Mouse (Mus musculus) bone marrow macrophage, adult 2 months (primary cell): Measurements from ENCODE around the gene H2-Q2.

Experiments
- CTCF ChIP-seq: IDR thresholded peaks from 2 replicates; pipeline ENCODE4 v1.5.1; 2012; ENCODE audit warnings: low read depth, mild to moderate bottlenecking, low read length, moderate library complexity
- POLR2A ChIP-seq: IDR thresholded peaks from 2 replicates; pipeline ENCODE4 v1.6.1; 2012; ENCODE audit warnings: mild to moderate bottlenecking, low read depth, low read length, borderline replicate concordance

DNA sequence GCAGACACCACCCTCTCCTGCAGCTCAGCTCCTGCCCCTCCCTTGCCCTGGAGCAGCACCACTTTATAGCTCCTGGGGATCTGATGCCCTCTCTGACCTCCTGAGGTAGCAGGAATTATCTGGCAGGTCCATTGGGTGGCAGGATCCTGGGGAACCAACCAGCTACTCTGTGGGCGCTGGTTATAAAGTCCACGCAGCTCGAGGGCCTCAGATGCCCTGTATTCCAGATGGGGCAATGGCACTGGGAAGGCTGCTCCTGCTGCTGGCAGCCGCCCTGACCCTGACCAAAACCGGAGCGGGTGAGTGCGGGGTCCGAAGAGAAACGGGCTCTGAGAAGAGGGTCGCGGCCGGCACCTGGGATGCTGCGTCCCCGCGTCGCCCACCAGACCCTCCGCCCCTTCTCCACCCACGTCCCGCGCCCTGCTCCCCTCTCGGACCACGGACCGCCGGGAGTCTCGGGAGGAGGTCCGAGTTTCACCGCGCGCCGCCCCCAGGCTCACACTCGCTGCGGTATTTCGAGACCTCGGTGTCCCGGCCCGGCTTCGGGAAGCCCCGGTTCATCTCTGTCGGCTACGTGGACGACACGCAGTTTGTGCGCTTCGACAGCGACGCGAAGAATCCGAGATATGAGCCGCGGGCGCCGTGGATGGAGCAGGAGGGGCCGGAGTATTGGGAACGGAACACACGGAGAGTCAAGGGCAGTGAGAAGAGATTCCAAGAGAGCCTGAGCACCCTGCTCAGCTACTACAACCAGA, 21.5 kb upstream of the H2-Q2 start, which contains the start of gene H2-Q1:
- no peak for TF ChIP-seq POLR2A
- TF ChIP-seq CTCF, result no peak
